Mouse (Mus musculus): ENCODE results near the gene Fam114a1.

Gene Fam114a1

GRCm38 (mm10) chr5:65003946-65004535 is 34.2 kb downstream of the Fam114a1 start:
- DNase-seq (ENCODE audit: low read depth, low spot score): no peak

DNA sequence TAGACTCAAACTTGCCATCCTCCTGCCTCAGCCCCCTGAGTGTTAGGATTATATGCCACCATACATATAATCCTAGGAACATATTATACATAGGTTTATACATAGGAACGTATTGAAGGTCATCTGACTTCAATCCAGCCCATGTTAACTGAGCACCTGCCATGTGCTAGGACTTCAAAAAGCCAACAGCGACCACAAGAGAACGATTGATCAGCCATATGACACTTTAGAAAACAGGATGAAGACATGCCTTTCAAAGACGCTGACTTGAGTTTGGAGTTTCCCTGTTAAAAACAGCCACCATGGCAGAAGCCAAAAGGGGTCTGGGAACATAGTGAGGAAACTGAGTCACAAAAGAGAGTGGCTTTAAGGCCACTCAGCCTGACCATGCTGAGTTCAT is 35.4 kb downstream of the Fam114a1 start:
- no peak for DNase-seq (ENCODE audit: low read depth, low spot score)

DNA sequence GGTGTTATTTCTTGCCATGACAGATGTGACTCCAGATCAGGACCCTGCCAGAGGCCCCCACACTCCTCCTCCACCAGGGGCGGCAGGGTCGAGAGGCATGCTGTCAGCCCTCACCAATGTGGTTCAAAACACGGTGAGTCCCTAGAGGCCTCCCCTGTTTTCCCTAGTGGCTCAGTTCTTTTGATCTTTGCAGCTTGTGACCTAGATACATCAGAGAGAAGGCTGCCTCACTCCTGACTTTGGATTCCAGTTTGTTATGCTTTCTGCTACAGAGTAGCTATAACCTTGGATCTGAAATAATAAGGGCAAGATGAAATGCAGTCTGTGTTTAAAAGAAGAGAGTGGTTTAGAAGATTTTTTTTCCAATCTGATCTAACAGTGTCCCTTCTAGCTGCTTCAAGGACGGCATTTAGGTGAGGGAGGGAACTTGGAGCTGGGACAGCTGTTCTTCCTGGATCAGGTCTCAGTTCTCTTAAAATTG is 36.2 kb downstream of the Fam114a1 start:
- DNase-seq (ENCODE audit: low read depth, low spot score): peak; percentile 19

DNA sequence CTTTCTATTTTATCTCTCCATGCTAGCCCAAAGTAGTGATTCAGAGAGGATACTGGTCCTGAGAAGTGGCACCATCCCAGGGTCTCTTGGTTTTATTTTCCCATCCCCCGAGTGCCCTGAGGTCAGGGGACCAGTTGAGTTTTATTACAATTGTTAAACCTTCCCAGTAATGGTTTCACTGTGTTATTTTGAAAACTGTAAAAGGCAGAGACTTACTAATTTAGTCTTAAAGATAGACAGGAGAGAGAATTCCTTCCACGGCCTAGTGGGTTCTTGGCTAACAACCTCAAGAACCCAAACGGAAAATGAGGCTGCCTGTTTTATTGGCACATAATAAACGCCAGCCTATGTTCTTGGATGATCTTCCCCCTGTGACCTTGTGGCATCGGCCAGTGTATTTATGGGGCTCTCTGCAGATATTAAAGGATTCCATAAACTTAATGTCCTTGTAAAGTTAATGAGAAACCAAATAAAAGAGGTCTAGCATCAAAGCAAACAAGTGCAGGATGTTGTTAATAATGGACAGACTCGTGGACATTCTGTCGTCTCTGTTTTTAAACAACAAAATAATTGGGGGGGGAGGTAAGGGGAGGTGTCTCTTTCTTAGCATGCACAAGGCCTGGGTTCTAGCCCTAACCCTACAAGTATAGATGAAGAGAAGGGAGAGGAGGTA is 42.2 kb downstream of the Fam114a1 start:
- no peak for DNase-seq (ENCODE audit: low read depth, low spot score)

DNA sequence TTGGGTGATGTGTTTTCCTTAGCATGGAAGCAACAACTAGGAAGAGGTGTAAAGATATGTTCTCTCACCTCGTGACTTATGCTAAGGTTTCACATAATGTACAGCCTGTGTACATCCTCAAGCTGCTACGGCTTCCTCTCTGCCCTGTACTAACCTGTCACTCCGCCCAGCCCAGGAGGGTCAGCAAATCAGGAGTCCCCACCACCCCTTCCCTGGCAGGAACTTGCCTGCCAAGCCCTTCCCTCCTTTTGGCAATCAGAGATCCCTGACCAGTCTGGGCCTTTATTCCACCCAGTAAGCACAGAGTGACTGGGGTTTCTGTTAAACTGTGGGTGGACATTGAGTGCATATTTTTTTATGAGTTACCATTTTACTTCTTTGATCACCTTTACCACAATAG is 45.6 kb downstream of the Fam114a1 start:
- no peak for DNase-seq (ENCODE audit: low read depth, low spot score)

DNA sequence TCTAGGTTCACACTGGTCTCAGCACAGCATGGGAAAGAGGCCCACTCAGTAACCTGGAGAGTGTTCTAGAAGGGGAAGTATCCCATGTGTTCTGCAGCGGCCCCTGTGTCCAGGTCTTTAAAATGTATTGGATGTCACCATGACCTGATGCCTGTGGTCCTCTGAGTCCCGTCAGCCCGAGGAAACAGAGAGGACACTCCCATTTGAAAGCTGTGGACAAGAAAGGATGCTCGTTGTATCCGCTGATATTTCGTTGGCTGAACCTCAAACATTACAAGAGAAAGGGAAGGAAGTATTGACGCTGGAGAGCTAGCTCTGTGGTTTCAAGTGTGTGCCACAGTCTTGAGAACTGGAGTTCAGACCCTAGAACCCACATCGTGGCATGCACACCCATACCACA is 49.2 kb downstream of the Fam114a1 start:
- DNase-seq (ENCODE audit: low read depth, low spot score): no peak

- DNase-seq (ENCODE audit: low read depth, low spot score): no peak
Measured at GRCm38 (mm10) chr5:65019823-65020222, 50.0 kb downstream of the Fam114a1 start.

GRCm38 (mm10) chr5:65022006-65022405 is 52.1 kb downstream of the Fam114a1 start:
- DNase-seq (ENCODE audit: low read depth, low spot score): peak; percentile 81

DNA sequence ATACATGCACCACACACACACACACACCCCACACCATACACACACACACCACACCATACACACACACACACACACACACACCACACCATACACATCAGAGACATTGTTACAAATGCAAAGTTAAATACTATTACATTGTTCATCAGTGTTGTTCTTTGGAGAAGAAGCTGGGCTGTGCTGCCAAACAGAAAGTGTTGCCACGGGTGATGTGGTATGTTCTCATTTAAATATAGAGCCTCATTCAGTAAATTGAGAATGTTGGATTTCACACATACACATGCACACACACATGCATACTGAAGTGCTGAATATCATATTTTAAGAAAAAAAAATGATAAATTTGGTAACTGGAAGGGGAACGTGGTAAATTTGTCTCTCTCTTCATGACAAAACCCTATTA is 54.8 kb downstream of the Fam114a1 start:
- DNase-seq (ENCODE audit: low read depth, low spot score): no peak

- DNase-seq (ENCODE audit: low read depth, low spot score): no peak
Measured at GRCm38 (mm10) chr5:65025916-65026315, 56.0 kb downstream of the Fam114a1 start.

DNA sequence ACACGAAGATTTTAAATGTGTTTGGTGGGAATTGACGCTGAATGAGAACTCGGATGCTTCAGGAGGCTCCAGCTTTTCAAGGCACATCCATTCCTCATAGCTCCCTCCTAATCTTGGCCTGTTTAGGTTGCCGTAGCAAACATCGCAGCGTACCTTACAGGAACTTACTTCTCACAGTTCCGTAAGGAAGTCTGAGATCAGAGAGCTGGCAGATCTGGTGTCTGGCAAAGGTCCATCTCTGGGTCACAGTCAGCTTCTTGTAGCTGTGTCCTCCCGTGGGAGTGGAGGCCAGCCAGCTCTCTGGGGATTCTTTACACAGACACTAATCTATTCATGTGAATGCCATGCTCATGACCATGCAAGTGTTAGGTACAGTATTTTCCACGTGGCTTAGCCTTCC is 56.9 kb downstream of the Fam114a1 start:
- DNase-seq (ENCODE audit: low read depth, low spot score): no peak

- no peak for DNase-seq (ENCODE audit: low read depth, low spot score)
Measured at GRCm38 (mm10) chr5:65028019-65028418, 58.1 kb downstream of the Fam114a1 start.

DNA sequence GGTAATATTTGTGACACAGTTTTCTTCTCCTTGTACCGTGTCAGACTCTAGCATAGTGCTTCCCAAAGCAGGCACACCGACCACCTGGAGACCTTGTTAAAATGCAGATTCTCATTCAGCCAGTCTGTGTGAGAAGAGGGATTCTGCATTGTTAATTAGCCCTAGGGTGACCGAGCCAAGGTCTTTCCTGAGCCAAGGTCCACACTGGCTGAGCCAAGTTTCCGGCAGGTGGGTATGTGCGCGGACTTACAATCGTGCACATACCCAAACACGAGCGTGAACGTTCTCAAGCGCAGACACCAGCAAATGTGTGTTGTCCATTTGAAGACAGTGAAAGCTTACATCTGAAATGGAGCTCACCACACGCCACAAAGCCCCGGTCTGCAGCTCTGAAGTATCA is 66.7 kb downstream of the Fam114a1 start:
- DNase-seq (ENCODE audit: low read depth, low spot score): no peak

- DNase-seq (ENCODE audit: low read depth, low spot score): no peak
Measured at GRCm38 (mm10) chr5:65038305-65038704, 68.4 kb downstream of the Fam114a1 start.

DNA sequence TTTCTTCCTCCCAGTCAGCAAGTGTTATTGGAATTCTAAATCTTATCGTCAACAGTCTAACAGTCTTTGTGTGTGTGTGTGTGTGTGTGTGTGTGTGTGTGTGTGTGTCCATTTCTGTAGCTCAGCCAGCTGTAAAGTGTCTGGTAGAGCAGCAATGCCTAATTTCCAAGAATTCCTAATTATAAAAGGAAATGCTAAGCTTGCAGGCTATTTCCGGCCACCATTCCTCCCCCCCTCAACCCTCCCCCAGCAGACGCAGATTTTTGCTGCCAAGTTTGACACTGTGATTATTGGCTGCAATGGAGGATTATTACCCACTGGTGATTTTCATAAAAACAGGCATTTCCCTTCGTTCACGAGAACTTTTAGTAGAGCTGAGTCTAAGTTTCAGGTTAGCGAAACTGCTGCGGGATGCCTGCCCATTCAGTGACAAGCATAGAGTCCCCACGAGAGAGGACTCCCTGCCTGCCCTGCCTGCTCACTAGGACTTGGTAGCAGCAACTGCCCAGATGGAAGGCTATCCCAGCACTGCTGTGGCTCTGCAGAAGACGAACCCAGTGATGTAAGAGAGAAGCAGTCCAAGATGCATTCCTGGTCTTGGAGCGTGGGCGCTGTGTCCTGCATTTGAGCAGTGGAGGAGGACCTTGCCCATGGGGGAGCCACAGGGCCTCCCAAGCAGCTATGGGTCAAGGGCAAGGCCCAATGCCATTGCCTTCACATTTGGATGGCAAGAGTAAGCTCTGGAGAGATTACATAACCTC is 69.1 kb downstream of the Fam114a1 start:
- DNase-seq (ENCODE audit: low read depth, low spot score): no peak

DNA sequence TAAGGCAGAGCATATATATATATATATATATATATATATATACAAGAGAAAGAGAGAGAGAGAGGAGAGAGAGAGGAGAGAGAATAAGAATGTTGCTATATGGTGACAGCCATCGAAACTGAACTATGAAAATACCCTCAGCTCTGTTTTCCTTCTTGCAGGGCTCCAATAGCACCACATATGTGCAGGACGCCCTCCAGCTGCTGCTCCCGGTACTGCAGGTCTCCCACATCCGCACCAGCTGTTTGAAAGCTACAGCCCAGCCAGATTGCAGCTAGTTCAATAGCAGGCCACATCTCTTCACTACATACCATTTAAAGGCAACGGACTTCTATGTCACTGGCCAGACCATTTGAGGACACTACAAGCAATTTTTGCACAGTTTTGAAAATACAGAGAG is 70.6 kb downstream of the Fam114a1 start:
- DNase-seq (ENCODE audit: low read depth, low spot score): no peak

DNA sequence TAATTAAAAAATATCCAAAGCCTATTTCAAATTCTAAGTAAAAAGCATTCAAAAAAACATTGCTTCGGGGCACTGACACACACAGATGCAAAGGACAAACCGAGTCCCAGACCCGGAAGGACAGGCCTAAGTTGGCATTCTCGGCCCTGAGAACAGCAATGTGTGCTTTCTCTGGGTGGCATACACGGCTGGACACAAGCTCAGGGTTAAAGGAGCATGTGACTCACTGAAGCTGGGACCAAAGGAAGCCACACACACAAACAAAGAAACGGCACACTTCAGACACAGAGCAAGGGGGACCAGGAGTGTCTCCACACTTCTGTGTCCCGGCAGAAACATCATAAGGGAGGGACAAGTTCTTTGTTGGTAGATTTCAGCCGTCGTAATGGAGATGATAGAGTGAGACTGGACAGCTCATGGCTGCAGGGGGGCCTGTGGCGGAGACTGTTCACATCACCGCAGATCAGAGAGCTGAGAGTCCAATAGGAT is 73.6 kb downstream of the Fam114a1 start:
- no peak for DNase-seq (ENCODE audit: low read depth, low spot score)

DNA sequence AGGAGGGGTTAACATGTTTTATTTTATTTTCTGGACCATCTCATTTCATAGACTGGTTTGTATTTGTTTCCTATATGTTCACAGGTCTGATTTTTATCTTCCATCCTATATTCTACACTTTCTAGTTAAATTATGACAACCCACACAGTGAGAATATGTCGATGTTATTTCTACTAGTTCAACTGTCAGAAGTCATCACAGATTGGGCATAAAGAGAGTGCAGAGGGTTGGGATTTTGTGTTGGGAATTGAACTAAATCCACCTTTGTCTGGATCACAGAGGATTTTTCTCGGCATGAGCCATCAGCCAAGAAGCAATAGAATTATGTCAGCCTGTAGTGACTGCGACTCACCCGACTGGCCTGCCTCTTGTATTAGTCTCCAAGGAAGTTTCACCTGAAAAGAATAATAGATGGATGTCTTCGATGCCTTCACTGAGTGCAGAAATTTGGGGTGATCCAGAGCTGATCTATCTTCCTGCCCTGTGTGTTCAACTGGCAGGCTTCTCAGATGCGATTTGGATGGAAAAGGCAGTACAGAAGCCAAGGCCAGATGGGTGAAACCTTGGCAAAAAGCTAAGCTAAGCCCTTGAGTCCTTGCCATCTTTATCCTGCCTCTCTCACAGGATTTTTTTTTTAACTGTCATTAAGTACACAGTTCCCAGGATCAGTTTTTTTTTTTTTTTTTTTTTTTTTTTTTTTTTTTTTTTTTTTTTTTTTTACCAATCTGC is 75.9 kb downstream of the Fam114a1 start:
- DNase-seq (ENCODE audit: low read depth, low spot score): no peak

DNA sequence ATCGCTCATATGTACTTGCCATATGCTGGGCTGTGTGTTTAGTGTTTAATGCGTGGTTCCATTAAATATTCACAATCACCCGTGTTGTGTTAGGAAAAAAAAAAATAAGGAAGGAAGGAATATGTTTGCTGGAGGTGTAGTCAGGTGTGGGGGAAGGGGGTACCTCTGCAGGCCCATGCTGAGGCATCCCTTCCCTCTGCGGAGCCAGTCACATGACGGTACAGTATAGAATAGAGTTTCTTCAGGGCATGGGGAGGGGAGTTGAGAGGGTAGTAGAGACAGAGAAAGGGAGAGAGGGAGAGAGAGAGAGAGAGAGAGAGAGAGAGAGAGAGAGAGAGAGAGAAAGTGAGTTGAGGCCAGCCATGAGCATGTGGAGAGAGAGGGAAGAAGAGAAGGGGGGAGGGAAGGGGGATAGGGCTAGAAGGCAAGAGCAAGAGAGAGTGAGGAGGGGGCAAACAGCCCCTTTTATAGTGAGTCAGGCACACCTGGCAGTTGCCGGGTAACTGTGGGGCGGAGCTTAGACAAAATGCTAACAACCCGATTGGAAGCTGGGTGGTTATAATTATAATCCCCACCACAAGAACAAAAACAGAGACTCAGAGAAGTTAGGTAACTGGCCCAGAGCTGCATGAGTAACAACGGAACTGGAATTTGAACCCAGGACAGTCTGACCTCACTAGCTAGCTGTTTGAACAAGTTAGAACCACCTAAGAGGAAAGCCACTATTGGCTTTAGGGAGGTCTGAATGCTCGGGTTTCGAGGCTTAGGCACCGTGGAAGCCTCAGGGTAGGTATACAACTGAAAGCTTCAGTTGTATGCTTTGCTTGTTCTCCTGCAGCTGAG is 76.8 kb downstream of the Fam114a1 start:
- DNase-seq (ENCODE audit: low read depth, low spot score): no peak

DNA sequence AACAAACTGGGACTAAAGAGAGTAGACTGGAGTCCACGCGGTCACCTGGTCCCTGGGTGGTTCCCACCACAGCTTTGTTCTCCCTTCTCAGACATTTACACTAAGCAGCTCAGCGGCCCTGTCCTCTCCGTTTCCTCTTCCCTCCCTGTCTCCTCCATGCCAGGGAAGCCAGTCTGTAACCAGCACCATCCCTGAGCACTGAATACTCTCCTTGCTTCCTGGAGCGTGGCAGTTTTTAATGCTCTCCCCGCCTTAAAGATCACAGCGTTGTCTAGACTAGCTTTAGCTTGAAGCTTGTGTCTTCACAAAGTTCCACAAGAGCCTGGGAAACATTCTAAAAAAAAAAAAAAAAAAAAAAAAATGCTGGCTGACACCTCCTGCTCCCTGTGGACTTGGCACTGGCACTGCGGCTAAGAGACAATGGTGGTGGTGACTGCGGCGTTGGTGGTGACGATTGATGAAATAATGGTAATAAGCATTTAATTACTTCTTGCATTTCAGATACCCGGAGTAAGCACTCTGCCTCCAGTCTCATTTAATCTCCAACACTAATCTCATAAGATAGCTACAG is 77.5 kb downstream of the Fam114a1 start:
- no peak for DNase-seq (ENCODE audit: low read depth, low spot score)

- no peak for DNase-seq (ENCODE audit: low read depth, low spot score)
Measured at GRCm38 (mm10) chr5:65049880-65050279, 80.0 kb downstream of the Fam114a1 start.
